Mouse (Mus musculus) hindbrain, embryonic 10.5 days (tissue): ENCODE measurements around the gene Tubgcp4. TPM values are rescaled to one million over a fixed set of nuclear protein-coding genes. Genes with fewer than 3 reads are reported as not detected.

Experiments
- DNase-seq: peaks from one replicate; pipeline ENCODE4 v3.0.0-alpha.2; 2017; ENCODE audit warnings: low spot score
- H3K27ac ChIP-seq: fragments of 300-500 bp; sonication (generic); 2 replicates; pipeline ENCODE4 v1.5.1; 2016; ENCODE audit warnings: mild to moderate bottlenecking, moderate library complexity
- H3K27me3 ChIP-seq: fragments of 300-500 bp; sonication (generic); 2 replicates; pipeline ENCODE4 v1.6.1; 2016; ENCODE audit warnings: mild to moderate bottlenecking; ENCODE audit not compliant: poor library complexity, insufficient read depth, severe bottlenecking
- H3K36me3 ChIP-seq: fragments of 300-500 bp; sonication (generic); 2 replicates; pipeline ENCODE4 v1.6.1; 2016; ENCODE audit warnings: mild to moderate bottlenecking, moderate library complexity
- H3K4me1 ChIP-seq: fragments of 300-500 bp; sonication (generic); replicated peaks from 2 replicates; pipeline ENCODE4 v1.6.1; 2016; ENCODE audit warnings: mild to moderate bottlenecking
- H3K4me3 ChIP-seq: fragments of 300-500 bp; sonication (generic); 2 replicates; pipeline ENCODE4 v1.5.1; 2016; ENCODE audit warnings: mild to moderate bottlenecking, moderate library complexity
- H3K9me3 ChIP-seq: fragments of 300-500 bp; sonication (generic); 2 replicates; pipeline ENCODE4 v1.6.1; 2016; ENCODE audit warnings: mild to moderate bottlenecking, moderate library complexity
- WGBS: fragments of 180-500 bp; shearing (Covaris S2); methylation state at CpG from one replicate; pipeline ENCODE4 v1.1.7; 2016; 5-methylcytosine and 5-hydroxymethylcytosine counted together
- polyA plus RNA-seq: library from polyadenylated mRNA; unstranded; fragments of >200 nt; fragmentation: Nextera tagmentation; extraction: Ambion mirVana; gene quantifications from 2 replicates; pipeline ENCODE4 v1.2.1, GENCODE M21; 2016

Gene Tubgcp4
- polyA plus RNA-seq, 1 experiment from 2014 or later, result 67.6 TPM

GRCm38 (mm10) chr2:121153100-121153499 is 17.4 kb upstream of the Tubgcp4 start:
- Histone ChIP-seq H3K27ac (no peak overlapping the region), H3K36me3 (peaks cover 70% of the 10 kb centered on the region), H3K9me3 (no peaks in the 10 kb centered on the region), H3K4me3 (no peak overlapping the region), H3K27me3 (no peaks in the 10 kb centered on the region), H3K4me1 (no peaks in the 10 kb centered on the region)
- no peak for DNase-seq
- WGBS, result 91% methylated on average over 3 of the region's 3 CpGs

DNA sequence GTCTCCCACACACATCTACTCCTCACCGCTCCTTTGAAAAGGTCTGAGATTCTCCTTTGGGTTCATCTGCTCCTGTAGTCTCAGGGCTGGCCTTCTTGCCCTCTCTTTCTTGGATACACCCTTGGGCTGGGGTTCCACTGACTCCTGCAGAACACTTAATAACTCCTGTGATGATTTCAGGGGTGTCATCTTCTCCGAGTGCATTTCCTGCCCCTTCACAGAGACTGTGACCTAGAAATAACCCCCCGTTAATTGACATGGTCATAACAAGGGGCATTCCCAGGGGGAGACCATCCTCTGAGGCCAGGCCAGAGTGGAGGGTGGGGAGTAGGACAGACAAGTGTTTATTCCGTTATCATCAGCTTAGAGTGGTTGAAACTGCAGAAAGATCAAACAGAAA is 1.3 kb upstream of the Tubgcp4 start:
- WGBS, result 60% methylated on average over 4 of the region's 4 CpGs
- Histone ChIP-seq H3K9me3 (no peaks in the 10 kb centered on the region), H3K4me3 (peak overlapping the region; percentile 91), H3K4me1 (peaks cover 26% of the 10 kb centered on the region), H3K27me3 (no peaks in the 10 kb centered on the region), H3K27ac (no peak overlapping the region), H3K36me3 (peaks cover 48% of the 10 kb centered on the region)
- DNase-seq, result no peak

GRCm38 (mm10) chr2:121169902-121170301 is 552 bp upstream of the Tubgcp4 start:
- peaks cover 26% of the 10 kb centered on the region for H3K4me1 ChIP-seq
- no peaks in the 10 kb centered on the region for H3K9me3 ChIP-seq
- peak; percentile 25 for DNase-seq
- H3K36me3 ChIP-seq, result peaks cover 48% of the 10 kb centered on the region
- H3K27ac ChIP-seq, result peak overlapping the region; percentile 94
- H3K27me3 ChIP-seq, result no peaks in the 10 kb centered on the region
- 12% methylated on average over 9 of the region's 9 CpGs for WGBS
- peak overlapping the region; percentile 91 for H3K4me3 ChIP-seq

GRCm38 (mm10) chr2:121170980-121171742 is 707 bp downstream of the Tubgcp4 start, which contains the start of gene Zscan29:
TSS of gene Zscan29 (minus strand) at chr2:121171125.
- peak within 1 kb of the TSS; percentile 94 for H3K27ac ChIP-seq
- peak; percentile 92 for DNase-seq
- WGBS, result 0% methylated on average over 66 of the region's 66 CpGs
- H3K4me1 ChIP-seq, result peaks cover 26% of the 10 kb centered on the region
- H3K36me3 ChIP-seq, result peaks cover 50% of the 10 kb centered on the region
- peak within 1 kb of the TSS; percentile 91 for H3K4me3 ChIP-seq
- no peaks in the 10 kb centered on the region for H3K9me3 ChIP-seq
- no peaks in the 10 kb centered on the region for H3K27me3 ChIP-seq

DNA sequence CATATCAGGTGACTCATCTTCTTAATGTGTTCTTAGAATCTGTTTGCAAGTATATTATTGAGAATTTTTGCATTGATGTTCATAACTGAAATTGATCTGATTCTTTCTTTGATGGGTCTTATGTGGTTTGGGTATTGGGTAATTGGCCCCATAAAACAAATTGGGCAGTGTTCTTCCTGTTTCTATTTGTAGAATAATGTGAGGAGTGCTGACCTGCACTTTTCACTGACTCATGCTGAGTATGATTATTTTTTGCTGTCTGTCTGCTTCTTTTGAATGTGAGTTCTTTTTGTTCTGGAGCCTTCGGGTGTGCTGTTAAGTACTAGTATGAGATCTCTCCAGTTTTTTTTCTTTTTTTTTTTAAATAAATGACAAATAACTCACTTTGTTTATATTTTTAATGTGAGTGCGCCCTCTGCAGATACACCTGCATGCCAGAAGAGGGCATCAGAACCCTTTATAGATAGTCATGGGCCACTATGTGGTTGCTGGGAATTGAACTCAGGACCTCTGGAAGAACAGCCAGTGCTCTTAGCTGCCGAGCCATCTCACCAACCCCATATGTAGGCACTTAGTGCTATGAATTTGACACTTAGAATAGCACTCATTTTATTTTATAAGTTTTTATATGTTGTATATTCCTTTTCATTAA is 8.5 kb downstream of the Tubgcp4 start:
- Histone ChIP-seq H3K36me3 (peaks cover 99% of the 10 kb centered on the region), H3K27me3 (no peaks in the 10 kb centered on the region), H3K27ac (no peak overlapping the region), H3K4me1 (no peaks in the 10 kb centered on the region), H3K4me3 (no peak overlapping the region), H3K9me3 (no peaks in the 10 kb centered on the region)
- 91% methylated on average over 3 of the region's 3 CpGs for WGBS
- no peak for DNase-seq

DNA sequence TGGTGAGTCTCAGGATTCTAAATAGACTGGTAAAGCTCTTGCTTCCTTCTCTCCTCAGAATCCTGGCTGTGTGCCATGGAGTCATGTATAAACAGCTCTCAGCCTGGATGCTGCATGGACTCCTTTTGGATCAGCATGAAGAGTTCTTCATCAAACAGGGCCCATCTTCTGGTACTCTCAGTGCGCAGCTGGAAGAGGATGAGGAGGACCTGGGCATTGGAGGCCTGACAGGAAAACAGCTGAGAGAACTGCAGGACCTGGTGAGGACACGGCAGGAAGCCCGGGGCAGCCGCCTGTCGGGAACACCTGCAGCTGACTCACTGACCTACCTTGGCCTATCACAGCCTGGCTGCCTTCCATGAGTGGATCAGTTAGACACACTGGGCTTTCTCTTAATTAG is 13.0 kb downstream of the Tubgcp4 start:
- peaks cover 99% of the 10 kb centered on the region for H3K36me3 ChIP-seq
- H3K27me3 ChIP-seq, result no peaks in the 10 kb centered on the region
- no peak for DNase-seq
- 94% methylated on average over 5 of the region's 5 CpGs for WGBS
- no peaks in the 10 kb centered on the region for H3K4me1 ChIP-seq
- H3K27ac ChIP-seq, result no peak overlapping the region
- H3K9me3 ChIP-seq, result no peaks in the 10 kb centered on the region
- no peak overlapping the region for H3K4me3 ChIP-seq

DNA sequence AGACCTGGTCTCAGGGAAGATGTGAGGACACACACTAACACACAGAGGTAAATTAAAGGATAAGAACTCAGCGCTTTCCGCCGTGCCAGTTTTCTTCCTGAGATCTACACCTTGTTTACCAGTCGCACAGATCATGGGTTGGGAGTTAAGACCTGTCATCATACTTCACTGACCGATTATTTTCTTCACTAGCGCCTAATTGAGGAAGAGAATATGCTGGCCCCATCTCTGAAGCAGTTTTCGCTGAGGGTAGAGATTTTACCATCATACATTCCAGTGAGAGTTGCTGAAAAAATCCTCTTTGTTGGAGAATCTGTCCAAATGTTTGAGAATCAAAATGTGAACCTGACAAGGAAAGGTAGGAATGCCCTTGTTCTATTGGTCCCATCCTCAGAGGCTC is 13.7 kb downstream of the Tubgcp4 start:
- H3K4me3 ChIP-seq, result no peak overlapping the region
- H3K27me3 ChIP-seq, result no peaks in the 10 kb centered on the region
- H3K4me1 ChIP-seq, result no peaks in the 10 kb centered on the region
- WGBS, result 93% methylated on average over 7 of the region's 7 CpGs
- no peaks in the 10 kb centered on the region for H3K9me3 ChIP-seq
- peaks cover 99% of the 10 kb centered on the region for H3K36me3 ChIP-seq
- DNase-seq, result no peak
- no peak overlapping the region for H3K27ac ChIP-seq

- Histone ChIP-seq H3K9me3 (no peaks in the 10 kb centered on the region), H3K4me1 (no peaks in the 10 kb centered on the region), H3K4me3 (no peak overlapping the region), H3K36me3 (peaks cover 98% of the 10 kb centered on the region), H3K27ac (no peak overlapping the region), H3K27me3 (no peaks in the 10 kb centered on the region)
- DNase-seq, result no peak
- WGBS, result 76% methylated on average over 1 of the region's 1 CpGs
Observed at GRCm38 (mm10) chr2:121188530-121188929, 18.1 kb downstream of the Tubgcp4 start.

- Histone ChIP-seq H3K36me3 (peaks cover 98% of the 10 kb centered on the region), H3K4me3 (no peak overlapping the region), H3K27me3 (no peaks in the 10 kb centered on the region), H3K9me3 (no peaks in the 10 kb centered on the region), H3K4me1 (no peaks in the 10 kb centered on the region), H3K27ac (no peak overlapping the region)
- DNase-seq, result no peak
- 93% methylated on average over 9 of the region's 9 CpGs for WGBS
Observed at GRCm38 (mm10) chr2:121195466-121195865, 25.0 kb downstream of the Tubgcp4 start.

GRCm38 (mm10) chr2:121204276-121204675 is 33.8 kb downstream of the Tubgcp4 start:
- H3K27ac ChIP-seq, result no peak overlapping the region
- 95% methylated on average over 17 of the region's 17 CpGs for WGBS
- H3K4me3 ChIP-seq, result no peak overlapping the region
- no peaks in the 10 kb centered on the region for H3K9me3 ChIP-seq
- H3K27me3 ChIP-seq, result no peaks in the 10 kb centered on the region
- no peak for DNase-seq
- H3K4me1 ChIP-seq, result no peaks in the 10 kb centered on the region
- peaks cover 100% of the 10 kb centered on the region for H3K36me3 ChIP-seq

DNA sequence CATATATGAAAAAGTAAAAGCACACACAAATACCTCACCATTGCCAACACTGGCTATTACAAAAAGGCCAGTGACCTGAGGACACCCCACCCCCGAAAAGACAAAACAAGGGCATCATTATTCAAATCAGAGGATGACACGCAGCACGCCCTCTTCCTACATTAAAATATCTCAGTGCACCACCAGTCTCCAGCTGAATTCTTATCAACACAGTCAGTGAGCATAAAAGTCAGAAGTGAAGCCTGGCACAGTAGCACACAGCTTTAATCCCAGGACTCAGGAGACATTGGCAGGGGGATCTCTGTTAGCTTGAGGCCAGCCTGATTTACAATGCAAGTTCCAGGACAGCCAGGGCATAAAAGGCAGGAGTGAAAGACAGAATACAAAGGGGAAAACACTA is 36.1 kb downstream of the Tubgcp4 start:
- no peak overlapping the region for H3K4me3 ChIP-seq
- WGBS, result 92% methylated on average over 3 of the region's 3 CpGs

DNA sequence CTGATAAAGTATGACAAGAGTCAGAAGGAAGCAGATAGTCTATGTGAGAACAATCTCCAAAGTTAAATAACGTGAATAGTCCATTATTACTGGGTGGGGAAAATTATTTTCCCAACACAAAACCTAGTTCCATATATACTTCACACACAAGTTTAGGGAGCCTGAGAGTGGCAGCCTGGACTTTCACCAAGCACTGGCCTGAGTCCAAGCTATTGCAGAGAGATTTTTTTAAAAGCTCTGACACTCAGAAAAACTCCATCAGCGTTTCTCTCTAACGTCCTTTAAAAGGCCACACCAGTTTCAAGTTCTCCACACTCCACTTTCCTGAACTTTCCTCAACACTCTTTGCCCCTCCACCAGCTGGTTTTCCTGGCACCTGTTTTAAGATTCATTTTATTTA is 44.0 kb downstream of the Tubgcp4 start:
- WGBS, result 97% methylated on average over 3 of the region's 3 CpGs
- no peak overlapping the region for H3K4me3 ChIP-seq
- no peaks in the 10 kb centered on the region for H3K4me1 ChIP-seq
- H3K9me3 ChIP-seq, result no peaks in the 10 kb centered on the region
- no peak overlapping the region for H3K27ac ChIP-seq
- H3K36me3 ChIP-seq, result peaks cover 100% of the 10 kb centered on the region
- no peak for DNase-seq
- H3K27me3 ChIP-seq, result no peaks in the 10 kb centered on the region

More for the DNA sequence above, 36.1 kb downstream of the Tubgcp4 start:
- Histone ChIP-seq H3K27ac (no peak overlapping the region), H3K27me3 (no peaks in the 10 kb centered on the region), H3K4me1 (no peaks in the 10 kb centered on the region), H3K36me3 (peaks cover 100% of the 10 kb centered on the region), H3K9me3 (no peaks in the 10 kb centered on the region)
- DNase-seq, result no peak

DNA sequence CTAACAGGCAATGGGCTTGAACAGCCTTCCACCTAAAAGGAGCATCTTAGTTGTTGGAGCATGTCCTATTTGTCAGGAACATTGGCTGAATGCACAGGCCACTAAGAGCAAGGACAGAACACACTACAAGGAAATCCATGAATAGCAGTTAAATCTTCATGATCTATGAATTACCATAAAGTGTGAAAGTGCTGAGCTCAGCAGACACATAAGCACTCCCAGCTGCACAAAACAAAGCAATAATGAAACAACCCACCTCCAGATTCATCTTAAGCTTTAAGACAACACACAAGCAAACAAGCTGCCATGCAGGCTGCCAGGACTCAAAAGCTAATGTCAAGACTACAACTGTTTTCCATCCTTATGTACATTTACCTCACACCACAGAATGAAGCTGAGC is 48.7 kb downstream of the Tubgcp4 start:
- Histone ChIP-seq H3K27me3 (no peaks in the 10 kb centered on the region), H3K27ac (no peak overlapping the region), H3K9me3 (no peaks in the 10 kb centered on the region), H3K4me3 (no peak overlapping the region), H3K4me1 (peaks cover 3% of the 10 kb centered on the region; the same call in 1 of the 2 replicates), H3K36me3 (peaks cover 99% of the 10 kb centered on the region)
- DNase-seq, result no peak
